ENCODE assay signal across 9 mouse cellular contexts in genomic region chr16:16928908-16929307, GRCm38 (mm10). TPM values are rescaled to one million over a fixed set of nuclear protein-coding genes. Genes with fewer than 3 reads are reported as not detected.
A peak's percentile ranks its signal among the peaks of the same experiment; 100 is the strongest.
DNase-seq lines count a peak whose midpoint lies in the region; ATAC-seq and TF ChIP-seq lines count a peak whose summit lies in the region.
"Not testable (repeated sequence)": the region's sequence is repeated elsewhere in the genome, so short reads cannot be mapped to it uniquely, and the experiment has no call there.
"Had no signal": no experiment of that assay in that cellular context is flagged by ENCODE, and none has a peak within 500 bp of the region (broad histone marks: within the 10 kb centered on the region; RNA-seq: fewer than 3 reads in every experiment).

No protein-coding gene starts in this region.

- not testable (repeated sequence) for DNase-seq in Patski (ENCODE audit: low read depth, low spot score)
- peak; percentile 27 for DNase-seq in embryonic facial prominence, embryonic 11.5 days (ENCODE audit: low spot score)
- peak; percentile 72 for DNase-seq in midbrain, embryonic 14.5 days

- TF ChIP-seq CTCF in Patski (IDR thresholded peaks at IDR 0.05); olfactory bulb, adult 2 months (IDR thresholded peaks at IDR 0.05; ENCODE audit: insufficient read depth, low read depth, low read length): not testable (repeated sequence)

- not testable (repeated sequence) for H3K4me1 ChIP-seq in embryonic facial prominence, embryonic 11.5 days (ENCODE audit: control insufficient read depth, insufficient read depth, low read length); hindbrain, embryonic 16.5 days (ENCODE audit: control insufficient read depth, insufficient read depth, low read depth, low read length); limb, embryonic 12.5 days (replicated peaks); midbrain, embryonic 14.5 days (ENCODE audit: control insufficient read depth, insufficient read depth, low read length)
- peaks cover 11% of the 10 kb centered on the region for H3K4me1 ChIP-seq in forebrain, embryonic 16.5 days (replicated peaks; ENCODE audit: control insufficient read depth, insufficient read depth, low read length)
- peaks cover 39% of the 10 kb centered on the region for H3K4me1 ChIP-seq in olfactory bulb, adult 2 months (ENCODE audit: control insufficient read depth, insufficient read depth, low read length)

- not testable (repeated sequence) for H3K4me3 ChIP-seq in embryonic facial prominence, embryonic 11.5 days (ENCODE audit: low read depth, low read length); forebrain, embryonic 16.5 days (replicated peaks; ENCODE audit: low read length); hindbrain, embryonic 16.5 days (ENCODE audit: low read length); limb, embryonic 12.5 days (replicated peaks); midbrain, embryonic 14.5 days (replicated peaks; ENCODE audit: low read depth, low read length); olfactory bulb, adult 2 months (ENCODE audit: insufficient read depth, low read depth, low read length)

- POLR2A ChIA-PET in Patski (lab: Charles Lee), result interaction anchor here (0.6 to 0.7 kb wide), 2 partner anchors 658 to 1353 kb away, joined by 3 read pairs; no protein-coding TSS in a partner anchor

- TF ChIP-seq POLR2A in olfactory bulb, adult 2 months (IDR thresholded peaks at IDR 0.05; ENCODE audit: insufficient read depth, low read depth, low read length), result not testable (repeated sequence)

- ATAC-seq in Patski, result peak; percentile 7
- ATAC-seq in embryonic facial prominence, embryonic 11.5 days (replicated peaks; ENCODE audit: insufficient number of reproducible peaks, low FRiP score, low TSS enrichment, low read depth), result not testable (repeated sequence)
- peak; percentile 72 for ATAC-seq in forebrain, embryonic 16.5 days
- peak; percentile 53 for ATAC-seq in hindbrain, embryonic 16.5 days
- ATAC-seq in limb, embryonic 12.5 days (ENCODE audit: insufficient number of reproducible peaks, insufficient read depth, low FRiP score, low TSS enrichment, low read depth), result peak; percentile 26; the same call in 1 of the 2 replicates
- ATAC-seq in midbrain, embryonic 14.5 days (ENCODE audit: low FRiP score, low TSS enrichment), result peak; percentile 26; the same call in 1 of the 2 replicates

- H3K27me3 ChIP-seq in Patski; embryonic facial prominence, embryonic 11.5 days (ENCODE audit: control insufficient read depth, insufficient read depth, low read length); forebrain, embryonic 16.5 days (replicated peaks; ENCODE audit: control insufficient read depth, insufficient read depth, low read length); hindbrain, embryonic 16.5 days (replicated peaks; ENCODE audit: control insufficient read depth, insufficient read depth, low read length); limb, embryonic 12.5 days; midbrain, embryonic 14.5 days (ENCODE audit: control insufficient read depth, insufficient read depth, low read length): not testable (repeated sequence)

- H3K9ac ChIP-seq in embryonic facial prominence, embryonic 11.5 days (replicated peaks; ENCODE audit: low read length); forebrain, embryonic 16.5 days (replicated peaks; ENCODE audit: low read depth, low read length); hindbrain, embryonic 16.5 days (ENCODE audit: low read depth, low read length); limb, embryonic 12.5 days (replicated peaks); midbrain, embryonic 14.5 days (replicated peaks; ENCODE audit: low read length): not testable (repeated sequence)

- WGBS in embryonic facial prominence, embryonic 11.5 days, result 77% methylated on average over 3 of the region's 3 CpGs
- WGBS in forebrain, embryonic 16.5 days, result 55% methylated on average over 3 of the region's 3 CpGs
- WGBS in hindbrain, embryonic 16.5 days, result 79% methylated on average over 3 of the region's 3 CpGs
- 61% methylated on average over 3 of the region's 3 CpGs for WGBS in limb, embryonic 12.5 days
- WGBS in midbrain, embryonic 14.5 days, result 56% methylated on average over 3 of the region's 3 CpGs
- WGBS in olfactory bulb, adult 2 months, result 50% methylated on average over 3 of the region's 3 CpGs

- H3K36me3 ChIP-seq in embryonic facial prominence, embryonic 11.5 days (replicated peaks; ENCODE audit: control insufficient read depth, insufficient read depth, low read depth, low read length); forebrain, embryonic 16.5 days (ENCODE audit: control insufficient read depth, insufficient read depth); hindbrain, embryonic 16.5 days (ENCODE audit: control insufficient read depth, insufficient read depth, low read length): not testable (repeated sequence)
- H3K36me3 ChIP-seq in limb, embryonic 12.5 days, result peaks cover 25% of the 10 kb centered on the region
- H3K36me3 ChIP-seq in midbrain, embryonic 14.5 days (ENCODE audit: control insufficient read depth, insufficient read depth, low read length), result peaks cover 15% of the 10 kb centered on the region

- CTCF ChIA-PET in Patski (lab: Charles Lee), result not testable (repeated sequence)

- not testable (repeated sequence) for H3K4me2 ChIP-seq in embryonic facial prominence, embryonic 11.5 days (ENCODE audit: low read depth, low read length); forebrain, embryonic 16.5 days (ENCODE audit: low read length); hindbrain, embryonic 16.5 days (ENCODE audit: low read length); limb, embryonic 12.5 days; midbrain, embryonic 14.5 days (ENCODE audit: low read length)

- H3K9me3 ChIP-seq in embryonic facial prominence, embryonic 11.5 days (replicated peaks; ENCODE audit: control insufficient read depth, low read length); forebrain, embryonic 16.5 days (ENCODE audit: control insufficient read depth, low read length); hindbrain, embryonic 16.5 days (ENCODE audit: control insufficient read depth, low read length); limb, embryonic 12.5 days; midbrain, embryonic 14.5 days (ENCODE audit: control insufficient read depth, low read length): not testable (repeated sequence)

- not testable (repeated sequence) for H3K27ac ChIP-seq in embryonic facial prominence, embryonic 11.5 days (replicated peaks; ENCODE audit: low read depth, low read length); forebrain, embryonic 16.5 days (ENCODE audit: low read length); hindbrain, embryonic 16.5 days (ENCODE audit: low read depth, low read length); limb, embryonic 12.5 days; midbrain, embryonic 14.5 days (replicated peaks; ENCODE audit: low read depth, low read length)
- H3K27ac ChIP-seq in olfactory bulb, adult 2 months (ENCODE audit: insufficient read depth, low read depth, low read length), result peak overlapping the region; percentile 94

- in situ Hi-C loops in Patski (cut with MboI; ENCODE audit: low pct_unique_long_range_greater_than_20kb), result not testable (repeated sequence)

RNA-seq across cellular contexts. Expression of gene Ppm1f, which starts 32.6 kb away (rescaled TPM):
- 36.2 TPM for polyA plus RNA-seq in Patski (2021)
- 15.6 and 18.2 TPM in 2 replicates for polyA plus RNA-seq in embryonic facial prominence, embryonic 11.5 days (2014; fragmentation: Nextera tagmentation; extraction: Ambion mirVana)
- 28.3 and 29.3 TPM in 2 replicates for polyA plus RNA-seq in forebrain, embryonic 16.5 days (2015; fragmentation: Nextera tagmentation; extraction: Ambion mirVana)
- 25.7 and 33.8 TPM in 2 replicates for polyA plus RNA-seq in hindbrain, embryonic 16.5 days (2015; fragmentation: Nextera tagmentation; extraction: Ambion mirVana)
- polyA plus RNA-seq in limb, embryonic 12.5 days (2016; fragmentation: Nextera tagmentation; extraction: Ambion mirVana), result 40.5 and 41.9 TPM in 2 replicates
- 15.5 and 17.4 TPM in 2 replicates for polyA plus RNA-seq in midbrain, embryonic 14.5 days (2014; fragmentation: Nextera tagmentation; extraction: Ambion mirVana)
- polyA plus RNA-seq in olfactory bulb, adult 2 months (2012; ENCODE audit: insufficient read depth, insufficient read length, low replicate concordance, missing spikeins), result not detected in 2 replicates

RNA-seq across cellular contexts. Expression of gene Mapk1, which starts 54.3 kb away (rescaled TPM):
- 142 TPM for polyA plus RNA-seq in Patski (2021)
- polyA plus RNA-seq in embryonic facial prominence, embryonic 11.5 days (2014; fragmentation: Nextera tagmentation; extraction: Ambion mirVana), result 182 and 185 TPM in 2 replicates
- 196 and 210 TPM in 2 replicates for polyA plus RNA-seq in forebrain, embryonic 16.5 days (2015; fragmentation: Nextera tagmentation; extraction: Ambion mirVana)
- polyA plus RNA-seq in hindbrain, embryonic 16.5 days (2015; fragmentation: Nextera tagmentation; extraction: Ambion mirVana), result 183 and 184 TPM in 2 replicates
- 142 and 144 TPM in 2 replicates for polyA plus RNA-seq in limb, embryonic 12.5 days (2016; fragmentation: Nextera tagmentation; extraction: Ambion mirVana)
- polyA plus RNA-seq in midbrain, embryonic 14.5 days (2014; fragmentation: Nextera tagmentation; extraction: Ambion mirVana), result 214 and 219 TPM in 2 replicates
- polyA plus RNA-seq in olfactory bulb, adult 2 months (2012; ENCODE audit: insufficient read depth, insufficient read length, low replicate concordance, missing spikeins), result 179 and 489 TPM in 2 replicates

RNA-seq across cellular contexts. Expression of gene Vpreb1, which starts 58.3 kb away (rescaled TPM):
- 0.56 TPM for polyA plus RNA-seq in Patski (2021)
- 1.8 and 2.1 TPM in 2 replicates for polyA plus RNA-seq in embryonic facial prominence, embryonic 11.5 days (2014; fragmentation: Nextera tagmentation; extraction: Ambion mirVana)
- polyA plus RNA-seq in forebrain, embryonic 16.5 days (2015; fragmentation: Nextera tagmentation; extraction: Ambion mirVana), result 3.0 and 4.4 TPM in 2 replicates
- 0.85 and 1.3 TPM in 2 replicates for polyA plus RNA-seq in hindbrain, embryonic 16.5 days (2015; fragmentation: Nextera tagmentation; extraction: Ambion mirVana)
- 2.8 and 4.0 TPM in 2 replicates for polyA plus RNA-seq in limb, embryonic 12.5 days (2016; fragmentation: Nextera tagmentation; extraction: Ambion mirVana)
- polyA plus RNA-seq in midbrain, embryonic 14.5 days (2014; fragmentation: Nextera tagmentation; extraction: Ambion mirVana), result 0.84 and 1.3 TPM in 2 replicates
- not detected in 2 replicates for polyA plus RNA-seq in olfactory bulb, adult 2 months (2012; ENCODE audit: insufficient read depth, insufficient read length, low replicate concordance, missing spikeins)
- polyA plus RNA-seq: cerebellum, adult 2 months; macrophage had no signal

RNA-seq across cellular contexts. Expression of gene Top3b, which starts 58.4 kb away (rescaled TPM):
- polyA plus RNA-seq in Patski (2021), result 83.3 TPM
- polyA plus RNA-seq in embryonic facial prominence, embryonic 11.5 days (2014; fragmentation: Nextera tagmentation; extraction: Ambion mirVana), result 56.8 and 64.1 TPM in 2 replicates
- polyA plus RNA-seq in forebrain, embryonic 16.5 days (2015; fragmentation: Nextera tagmentation; extraction: Ambion mirVana), result 72.5 and 84.1 TPM in 2 replicates
- 63.1 and 74.5 TPM in 2 replicates for polyA plus RNA-seq in hindbrain, embryonic 16.5 days (2015; fragmentation: Nextera tagmentation; extraction: Ambion mirVana)
- 73.0 and 81.2 TPM in 2 replicates for polyA plus RNA-seq in limb, embryonic 12.5 days (2016; fragmentation: Nextera tagmentation; extraction: Ambion mirVana)
- polyA plus RNA-seq in midbrain, embryonic 14.5 days (2014; fragmentation: Nextera tagmentation; extraction: Ambion mirVana), result 67.5 and 71.9 TPM in 2 replicates
- not detected in 2 replicates for polyA plus RNA-seq in olfactory bulb, adult 2 months (2012; ENCODE audit: insufficient read depth, insufficient read length, low replicate concordance, missing spikeins)
